Mouse (Mus musculus): ENCODE data around the gene Ccl4. TPM values are rescaled to one million over a fixed set of nuclear protein-coding genes. Genes with fewer than 3 reads are reported as not detected.

Ccl4 gene
- total RNA-seq, 2 experiments from 2014 or later = 26.9 TPM; not detected in 1

DNA sequence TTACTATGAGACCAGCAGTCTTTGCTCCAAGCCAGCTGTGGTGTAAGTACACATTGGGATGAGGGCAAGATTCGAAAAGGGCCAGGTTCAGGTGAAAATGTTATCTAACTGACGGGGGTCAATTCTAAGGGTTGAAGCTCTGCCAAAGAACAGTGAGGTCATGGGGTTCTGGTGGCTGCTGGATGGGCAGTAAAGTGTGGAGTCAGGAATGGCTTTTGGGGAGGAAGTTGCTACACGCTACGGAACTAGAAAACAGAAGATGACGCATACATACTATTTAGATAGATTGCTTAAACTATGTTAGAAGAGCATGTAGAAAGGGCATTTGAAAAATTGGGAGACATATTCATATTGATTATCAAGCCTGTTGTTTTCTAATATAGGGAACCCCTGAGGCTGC, 1.1 kb downstream of the Ccl4 start:
- peak; percentile 67 for ATAC-seq (replicated peaks; ENCODE audit: poor library complexity, severe bottlenecking)

DNA sequence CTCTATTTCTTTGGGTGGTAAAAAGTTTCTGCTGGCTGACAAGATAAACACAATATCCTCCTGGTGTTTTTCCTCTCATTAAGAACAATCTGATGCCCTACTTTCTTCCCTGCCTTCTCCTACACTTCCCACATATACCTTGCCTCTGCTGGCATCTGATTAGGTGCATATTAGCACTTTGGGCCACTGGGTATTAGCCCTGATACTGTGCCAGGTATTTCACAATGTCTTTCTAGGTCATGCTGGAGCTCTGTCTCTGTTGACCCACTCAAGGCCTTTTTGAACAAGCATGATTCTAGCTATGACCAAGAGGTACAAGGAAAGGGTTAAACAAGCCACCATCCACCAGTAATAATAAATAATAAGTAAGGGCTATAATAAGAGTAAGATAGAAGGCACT, 9.4 kb downstream of the Ccl4 start:
- no peak for ATAC-seq (replicated peaks; ENCODE audit: poor library complexity, severe bottlenecking)

DNA sequence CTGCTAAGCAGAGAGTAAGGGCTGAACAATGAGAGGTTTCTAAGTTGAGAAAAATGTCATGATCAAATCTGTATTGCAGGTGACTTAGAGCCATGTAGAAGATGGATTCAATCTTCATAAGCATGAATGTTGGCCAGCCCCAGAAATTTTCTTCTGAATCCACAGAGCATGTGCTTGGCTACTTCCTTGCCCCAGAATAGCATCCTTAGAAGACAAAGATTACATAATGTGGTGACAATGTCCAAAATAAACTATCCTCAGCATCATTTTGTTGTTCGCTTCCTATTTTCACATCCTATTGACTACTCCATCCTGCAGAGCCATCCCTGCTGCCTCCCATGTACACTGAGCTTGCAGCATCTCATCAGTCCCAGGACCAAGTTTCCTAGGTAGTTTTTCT, 13.3 kb downstream of the Ccl4 start:
- ATAC-seq (replicated peaks; ENCODE audit: poor library complexity, severe bottlenecking) = no peak

DNA sequence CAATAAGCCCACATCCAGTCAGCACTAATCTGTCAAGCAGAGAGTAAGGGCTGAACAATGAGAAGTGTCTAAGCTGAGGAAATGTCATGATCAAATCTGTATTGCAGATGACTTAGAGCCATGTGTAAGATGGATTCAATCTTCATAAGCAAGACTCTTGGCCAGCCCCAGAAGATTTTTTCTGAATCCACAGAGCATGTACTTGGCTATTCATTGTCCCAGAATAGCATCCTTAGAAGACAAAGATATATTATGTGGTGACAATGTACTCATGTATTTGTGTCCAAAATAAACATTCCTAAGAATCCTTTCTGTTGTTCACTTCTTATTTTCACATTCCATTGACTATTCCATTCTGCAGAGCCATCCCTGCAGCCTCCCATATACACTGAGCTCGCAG, 27.5 kb downstream of the Ccl4 start:
- ATAC-seq (replicated peaks; ENCODE audit: poor library complexity, severe bottlenecking) = no peak

DNA sequence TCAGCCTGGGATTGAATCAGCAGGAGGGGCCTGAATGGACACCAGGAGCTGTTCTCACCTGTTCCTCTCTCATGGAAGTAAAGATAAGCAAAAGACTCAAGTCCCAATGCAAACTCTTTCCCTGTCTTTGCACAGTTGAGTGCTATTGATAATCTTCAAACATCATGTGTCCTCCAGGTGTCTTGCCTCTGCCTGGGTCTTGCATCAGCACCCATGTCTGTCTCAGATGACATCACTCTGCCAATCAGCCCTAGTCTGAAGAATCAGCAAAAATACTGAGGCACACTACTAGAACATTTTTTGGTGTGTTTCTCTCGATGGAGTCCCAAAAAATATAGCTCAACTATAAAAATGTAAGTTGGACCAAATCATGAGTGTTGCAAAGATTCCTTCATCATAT, 29.6 kb downstream of the Ccl4 start:
- no peak for ATAC-seq (replicated peaks; ENCODE audit: poor library complexity, severe bottlenecking)

DNA sequence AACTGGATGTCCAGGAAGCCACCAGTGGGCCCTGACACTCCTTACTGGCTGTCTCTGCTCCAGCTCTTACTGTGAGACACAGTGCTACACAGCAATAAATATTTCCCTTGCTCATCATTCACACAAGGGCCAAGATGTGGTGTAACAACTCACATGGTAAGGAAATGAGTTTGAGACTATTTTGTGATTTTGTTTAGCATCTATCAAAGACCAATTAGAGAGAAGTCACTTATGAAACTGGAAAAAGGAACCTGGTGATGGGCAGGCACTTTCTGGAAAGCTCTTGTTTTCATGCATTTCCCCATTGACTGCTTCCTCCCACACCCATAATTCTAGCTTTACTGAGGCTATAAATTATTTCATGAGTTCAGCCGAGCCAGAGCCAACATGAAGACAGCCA, 41.3 kb downstream of the Ccl4 start, which contains the start of gene Wfdc17:
Wfdc17 (plus strand) TSS at position 287 of the 400 bp plus-strand sequence.
- ATAC-seq (replicated peaks; ENCODE audit: poor library complexity, severe bottlenecking) = peak; percentile 91

DNA sequence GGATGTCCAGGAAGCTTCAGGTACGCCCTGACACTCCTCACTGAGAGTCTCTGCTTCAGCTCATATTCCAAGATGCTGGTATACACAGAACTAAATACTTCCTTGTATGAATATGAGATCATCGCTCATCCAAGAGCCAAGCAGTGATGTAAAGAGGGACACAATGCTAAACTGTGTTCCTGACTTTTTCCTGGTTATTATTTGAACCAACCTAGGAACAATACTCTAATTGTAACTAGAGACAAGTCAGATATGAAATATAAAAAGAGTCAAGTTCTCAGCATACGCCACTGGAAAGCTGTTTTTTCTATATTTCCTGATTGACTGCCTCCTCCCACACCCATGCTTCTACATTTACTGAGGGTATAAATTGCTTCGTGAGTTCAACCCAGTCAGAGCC, 46.3 kb downstream of the Ccl4 start, which contains the start of gene Wfdc18:
Wfdc18 (plus strand) TSS at position 301 of the 400 bp plus-strand sequence.
- no peak for ATAC-seq (replicated peaks; ENCODE audit: poor library complexity, severe bottlenecking)

DNA sequence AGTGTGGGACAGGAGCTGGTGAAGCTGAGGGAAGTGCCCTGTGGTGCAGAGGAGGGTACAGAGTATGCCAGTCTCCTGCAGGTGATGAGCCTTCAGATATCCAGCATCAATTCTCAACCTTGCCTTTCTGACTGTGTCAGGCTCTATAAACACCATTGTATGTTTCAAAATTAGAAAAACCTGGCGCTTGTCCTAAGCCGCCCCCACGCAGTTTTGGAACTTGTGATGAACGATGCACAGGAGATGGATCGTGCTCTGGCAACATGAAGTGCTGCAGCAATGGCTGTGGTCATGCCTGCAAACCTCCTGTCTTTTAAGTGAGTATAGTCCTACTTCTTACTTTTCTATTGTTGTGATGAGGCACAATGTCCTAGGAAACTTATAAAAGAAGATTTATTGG, 47.3 kb downstream of the Ccl4 start:
- no peak for ATAC-seq (replicated peaks; ENCODE audit: poor library complexity, severe bottlenecking)

DNA sequence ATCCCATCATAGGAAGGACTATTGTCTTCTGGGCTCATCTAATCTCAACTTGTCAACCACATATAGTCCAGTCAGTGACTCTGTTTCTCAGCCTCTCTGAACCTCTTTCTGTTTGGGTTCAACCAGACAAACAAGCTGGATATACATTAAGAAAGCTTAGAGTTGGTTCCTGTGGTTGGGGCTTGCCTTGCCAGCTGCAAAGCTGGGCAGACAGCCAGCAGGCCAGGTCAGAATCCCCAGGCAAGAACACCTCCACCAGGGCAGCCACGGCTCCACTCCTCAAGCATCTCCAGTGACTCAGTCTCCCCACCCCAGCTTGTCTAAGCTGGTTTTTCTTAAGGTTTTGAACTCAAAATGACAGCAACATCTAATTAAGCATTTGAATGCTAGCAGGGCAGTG, 50.3 kb downstream of the Ccl4 start:
- no peak for ATAC-seq (replicated peaks; ENCODE audit: poor library complexity, severe bottlenecking)

DNA sequence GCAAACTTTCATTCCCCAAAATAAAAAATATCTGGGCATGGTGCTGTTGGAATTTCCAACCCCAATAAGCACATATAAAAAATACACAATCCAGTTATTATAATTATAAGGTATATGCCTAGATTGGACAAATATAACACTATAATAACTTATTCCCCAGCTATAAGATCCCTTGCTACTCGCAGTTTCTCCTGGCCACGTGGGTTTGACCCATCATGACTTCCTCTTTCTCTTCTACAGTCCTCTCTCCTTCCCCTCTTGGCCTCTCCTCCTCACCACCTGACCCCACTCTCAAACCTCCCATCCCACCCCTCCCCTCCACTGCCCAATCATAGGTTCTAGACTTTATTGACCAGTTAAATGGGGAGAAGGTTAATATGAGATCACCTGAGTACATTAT, 51.5 kb downstream of the Ccl4 start:
- peak; percentile 82 for ATAC-seq (replicated peaks; ENCODE audit: poor library complexity, severe bottlenecking)

Other genes with a start within 250 kb of the Ccl4 start
- gene Gas2l2, start 233.1 kb upstream of the Ccl4 start, total RNA-seq (2014; fragmentation: Nextera tagmentation) = 0.13 TPM in 1 of 2 replicates, not detected in the other
- gene Gas2l2, start 233.1 kb upstream of the Ccl4 start, total RNA-seq (2017) = 0.57 TPM in 1 of 2 replicates, not detected in the other
- 33.2 and 34.9 TPM in 2 replicates for gene 1700020L24Rik, start 224.9 kb upstream of the Ccl4 start, total RNA-seq (2014; fragmentation: Nextera tagmentation)
- gene 1700020L24Rik, start 224.9 kb upstream of the Ccl4 start, total RNA-seq (2017) = 79.8 and 113 TPM in 2 replicates
- 6.6 and 11.1 TPM in 2 replicates for gene Mmp28, start 199.5 kb upstream of the Ccl4 start, total RNA-seq (2014; fragmentation: Nextera tagmentation)
- gene Mmp28, start 199.5 kb upstream of the Ccl4 start, total RNA-seq (2017) = 5.4 and 5.6 TPM in 2 replicates
- gene Taf15, start 189.5 kb upstream of the Ccl4 start, total RNA-seq (2014; fragmentation: Nextera tagmentation) = 62.6 and 66.7 TPM in 2 replicates
- 43.8 and 44.1 TPM in 2 replicates for gene Taf15, start 189.5 kb upstream of the Ccl4 start, total RNA-seq (2017)
- gene Heatr9, start 140.4 kb upstream of the Ccl4 start, total RNA-seq (2014; fragmentation: Nextera tagmentation) = not detected in 2 replicates
- not detected in 2 replicates for gene Heatr9, start 140.4 kb upstream of the Ccl4 start, total RNA-seq (2017)
- gene Ccl5, start 132.1 kb upstream of the Ccl4 start, total RNA-seq (2014; fragmentation: Nextera tagmentation) = not detected in 2 replicates
- 2.1 TPM in 1 of 2 replicates, not detected in the other for gene Ccl5, start 132.1 kb upstream of the Ccl4 start, total RNA-seq (2017)
- 189 and 190 TPM in 2 replicates for gene Ccl9, start 83.9 kb upstream of the Ccl4 start, total RNA-seq (2014; fragmentation: Nextera tagmentation)
- 110 and 159 TPM in 2 replicates for gene Ccl9, start 83.9 kb upstream of the Ccl4 start, total RNA-seq (2017)
- 8.8 and 13.4 TPM in 2 replicates for gene Ccl6, start 69.5 kb upstream of the Ccl4 start, total RNA-seq (2014; fragmentation: Nextera tagmentation)
- gene Ccl6, start 69.5 kb upstream of the Ccl4 start, total RNA-seq (2017) = 16.9 and 19.6 TPM in 2 replicates
- not detected in 2 replicates for gene Rpl9-ps1, start 17.0 kb upstream of the Ccl4 start, total RNA-seq (2014; fragmentation: Nextera tagmentation)
- gene Rpl9-ps1, start 17.0 kb upstream of the Ccl4 start, total RNA-seq (2017) = not detected in 2 replicates
- 5.5 and 6.5 TPM in 2 replicates for gene Ccl3, start 13.2 kb upstream of the Ccl4 start, total RNA-seq (2014; fragmentation: Nextera tagmentation)
- gene Ccl3, start 13.2 kb upstream of the Ccl4 start, total RNA-seq (2017) = 78.6 and 86.4 TPM in 2 replicates
- 8.9 TPM in 1 of 2 replicates, not detected in the other for gene Wfdc17, start 41.4 kb downstream of the Ccl4 start, total RNA-seq (2014; fragmentation: Nextera tagmentation)
- 1.2 TPM in 1 of 2 replicates, not detected in the other for gene Wfdc17, start 41.4 kb downstream of the Ccl4 start, total RNA-seq (2017)
- not detected in 2 replicates for gene Wfdc18, start 46.4 kb downstream of the Ccl4 start, total RNA-seq (2014; fragmentation: Nextera tagmentation)
- not detected in 2 replicates for gene Wfdc18, start 46.4 kb downstream of the Ccl4 start, total RNA-seq (2017)
- gene Wfdc21, start 84.4 kb downstream of the Ccl4 start, total RNA-seq (2014; fragmentation: Nextera tagmentation) = 15.7 and 47.5 TPM in 2 replicates
- gene Wfdc21, start 84.4 kb downstream of the Ccl4 start, total RNA-seq (2017) = 28.0 and 70.7 TPM in 2 replicates
- 10.4 and 30.5 TPM in 2 replicates for gene Heatr6, start 91.1 kb downstream of the Ccl4 start, total RNA-seq (2014; fragmentation: Nextera tagmentation)
- 8.9 and 17.8 TPM in 2 replicates for gene Heatr6, start 91.1 kb downstream of the Ccl4 start, total RNA-seq (2017)
- gene Hnf1b, start 187.5 kb downstream of the Ccl4 start, total RNA-seq (2014; fragmentation: Nextera tagmentation) = not detected in 2 replicates
- gene Hnf1b, start 187.5 kb downstream of the Ccl4 start, total RNA-seq (2017) = not detected in 2 replicates

Measured in granulocyte monocyte progenitor cell, adult 5-6 weeks (primary cell).